Mouse (Mus musculus) neural tube, embryonic 11.5 days (tissue): Measurements from ENCODE around the gene Prdm15. TPM values are rescaled to one million over a fixed set of nuclear protein-coding genes. Genes with fewer than 3 reads are reported as not detected.

Experiments used
- ATAC-seq: fragments of 200-750 bp; cut with Nextera tagmentation; 2 replicates; pipeline ENCODE4 v1.8.0; 2017; ENCODE audit warnings: moderate number of reproducible peaks, mild to moderate bottlenecking, moderate TSS enrichment, moderate library complexity; ENCODE audit not compliant: insufficient read depth, low FRiP score, low TSS enrichment
- DNase-seq: peaks from one replicate; pipeline ENCODE4 v3.0.0-alpha.2; 2015; ENCODE audit warnings: low spot score
- H3K27ac ChIP-seq: fragments of 300-500 bp; sonication (generic); 2 replicates; pipeline ENCODE4 v1.5.1; 2014; ENCODE audit warnings: low read depth, mild to moderate bottlenecking, low read length
- H3K27me3 ChIP-seq: fragments of 300-500 bp; sonication (generic); 2 replicates; pipeline ENCODE4 v1.6.1; 2014; ENCODE audit warnings: mild to moderate bottlenecking, low read length, mixed read lengths; ENCODE audit not compliant: control insufficient read depth, insufficient read depth
- H3K36me3 ChIP-seq: fragments of 300-500 bp; sonication (generic); 2 replicates; pipeline ENCODE4 v1.6.1; 2014; ENCODE audit warnings: mild to moderate bottlenecking, low read length, moderate library complexity, mixed read lengths; ENCODE audit not compliant: control insufficient read depth, insufficient read depth
- H3K4me1 ChIP-seq: fragments of 300-500 bp; sonication (generic); 2 replicates; pipeline ENCODE4 v1.6.1; 2014; ENCODE audit warnings: low read length, mixed read lengths; ENCODE audit not compliant: control insufficient read depth, insufficient read depth
- H3K4me2 ChIP-seq: fragments of 300-500 bp; sonication (generic); 2 replicates; pipeline ENCODE4 v1.6.1; 2014; ENCODE audit warnings: low read depth, mild to moderate bottlenecking, moderate library complexity
- H3K4me3 ChIP-seq: fragments of 300-500 bp; sonication (generic); 2 replicates; pipeline ENCODE4 v1.5.1; 2014; ENCODE audit warnings: low read depth, low read length
- H3K9ac ChIP-seq: fragments of 300-500 bp; sonication (generic); 2 replicates; pipeline ENCODE4 v1.6.1; 2014; ENCODE audit warnings: mild to moderate bottlenecking, low read length
- H3K9me3 ChIP-seq: fragments of 300-500 bp; sonication (generic); 2 replicates; pipeline ENCODE4 v1.6.1; 2016; ENCODE audit warnings: low read length; ENCODE audit not compliant: control insufficient read depth
- WGBS: fragments of 180-500 bp; shearing (Covaris S2); extraction: QIAGEN DNeasy Blood & Tissue Kit; methylation state at CpG from one replicate; pipeline ENCODE4 v1.1.7; 2014; 5-methylcytosine and 5-hydroxymethylcytosine counted together
- microRNA-seq: library from miRNA; unstranded; fragments of <30 nt; microRNA quantifications from one replicate; pipeline ENCODE4, GENCODE M21; 2016
- polyA plus RNA-seq: library from polyadenylated mRNA; unstranded; fragments of >200 nt; fragmentation: Nextera tagmentation; extraction: Ambion mirVana; gene quantifications from 2 replicates; pipeline ENCODE4 v1.2.1, GENCODE M21; 2014

Gene Prdm15
- polyA plus RNA-seq, 1 experiment from 2014 or later = 14.0 TPM

DNA sequence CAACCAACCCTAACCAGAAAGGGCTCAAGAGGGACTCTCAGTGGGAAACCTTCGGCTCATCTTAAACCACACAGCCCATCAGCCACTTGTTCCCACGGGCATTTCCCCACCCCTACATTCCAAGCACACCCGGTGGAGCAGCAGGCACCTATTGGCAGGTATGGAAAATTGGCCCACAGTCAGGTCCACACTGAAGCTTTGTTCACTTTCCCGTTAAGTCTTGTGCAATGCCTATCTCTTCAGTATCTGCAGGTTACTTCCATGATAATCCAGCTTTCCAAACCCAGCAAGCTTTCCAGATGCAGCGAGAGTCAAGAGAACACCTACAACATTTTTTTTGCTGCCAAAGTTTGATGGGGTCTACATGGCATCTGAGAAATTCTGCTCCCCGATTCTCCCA, 103.2 kb downstream of the Prdm15 start:
- 89% methylated on average over 6 of the region's 6 CpGs for WGBS
- ATAC-seq = no peak

More for the DNA sequence above, 103.2 kb downstream of the Prdm15 start:
- no peaks in the 10 kb centered on the region for H3K36me3 ChIP-seq
- H3K4me1 ChIP-seq = no peaks in the 10 kb centered on the region
- no peak overlapping the region for H3K27ac ChIP-seq
- no peak overlapping the region for H3K9ac ChIP-seq
- no peak overlapping the region for H3K4me2 ChIP-seq
- no peaks in the 10 kb centered on the region for H3K27me3 ChIP-seq
- DNase-seq = no peak
- H3K9me3 ChIP-seq = no peaks in the 10 kb centered on the region
- no peak overlapping the region for H3K4me3 ChIP-seq

Small RNA genes lying within 50 kb of the gene (microRNA-seq; reads per million reads assigned to microRNA genes)
- not detected for gene Mir6964

Other genes with a start within 250 kb of the Prdm15 start
- 0.23 and 0.37 TPM in 2 replicates for gene Tmprss2, start 240.7 kb downstream of the Prdm15 start, polyA plus RNA-seq
- gene Ripk4, start 88.1 kb downstream of the Prdm15 start, polyA plus RNA-seq = 1.0 TPM in 2 replicates
- gene C2cd2, start 110.7 kb upstream of the Prdm15 start, polyA plus RNA-seq = 18.9 and 19.2 TPM in 2 replicates
- 14.2 and 15.7 TPM in 2 replicates for gene Zbtb21, start 110.8 kb upstream of the Prdm15 start, polyA plus RNA-seq
- 17.5 and 24.2 TPM in 2 replicates for gene B230307C23Rik, start 145.5 kb upstream of the Prdm15 start, polyA plus RNA-seq
- gene A630089N07Rik, start 230.6 kb upstream of the Prdm15 start, polyA plus RNA-seq = 22.0 and 25.0 TPM in 2 replicates